In genomic region chr3:95498229-95498628, GRCm38 (mm10) we compare ENCODE assay signal across 21 mouse cellular contexts. TPM values are rescaled to one million over a fixed set of nuclear protein-coding genes. Genes with fewer than 3 reads are reported as not detected.
DNase-seq lines count a peak whose midpoint lies in the region; ATAC-seq and TF ChIP-seq lines count a peak whose summit lies in the region.
"Had no signal": no experiment of that assay in that cellular context is flagged by ENCODE, and none has a peak within 500 bp of the region (broad histone marks: within the 10 kb centered on the region; RNA-seq: fewer than 3 reads in every experiment).

No protein-coding gene starts in this region.

- DNase-seq in adrenal gland, postnatal 10 days: peak; percentile 10
- DNase-seq in adrenal gland, postnatal 14 days: no peak
- DNase-seq in testis, postnatal 10 days (ENCODE audit: low spot score): peak; percentile 32
- no peak for DNase-seq in testis, postnatal 14 days (ENCODE audit: low spot score)
- peak; percentile 28 for DNase-seq in heart, postnatal 0 days (ENCODE audit: low spot score)
- no peak for DNase-seq in lung, postnatal 4 days
- no peak for DNase-seq in right cerebral cortex, postnatal 36 days (ENCODE audit: low spot score in 2 of 2)
- DNase-seq in retina, embryonic 14.5 days (ENCODE audit: low spot score): no peak
- DNase-seq: cerebellum, postnatal 14 days; gastrocnemius, postnatal 14 days; kidney, adult 8-10 months; kidney, postnatal 4 days; lung, adult 2 months; retina, postnatal 1 day; thymus, adult 2 months had no signal

- H3K27me3 ChIP-seq in heart, postnatal 0 days (ENCODE audit: control insufficient read depth, insufficient read depth, low read length): no peaks in the 10 kb centered on the region
- H3K27me3 ChIP-seq: hindbrain, embryonic 12.5 days; midbrain, embryonic 12.5 days had no signal

- H3K9ac ChIP-seq in heart, postnatal 0 days (replicated peaks; ENCODE audit: low read depth, low read length): no peak overlapping the region
- H3K9ac ChIP-seq: hindbrain, embryonic 12.5 days; midbrain, embryonic 12.5 days had no signal

- peaks cover 46% of the 10 kb centered on the region for H3K36me3 ChIP-seq in heart, postnatal 0 days (replicated peaks; ENCODE audit: control insufficient read depth, insufficient read depth, low read length)

- TF ChIP-seq EP300 in heart, postnatal 0 days (IDR thresholded peaks at IDR 0.05; ENCODE audit: low read depth): no peak

- H3K4me1 ChIP-seq in heart, postnatal 0 days (ENCODE audit: control insufficient read depth, insufficient read depth): peaks cover 11% of the 10 kb centered on the region
- H3K4me1 ChIP-seq: forebrain, embryonic 10.5 days; midbrain, embryonic 12.5 days had no signal

- TF ChIP-seq CTCF in heart, postnatal 0 days (IDR thresholded peaks at IDR 0.05; ENCODE audit: low read depth): no peak

- H3K4me3 ChIP-seq in heart, postnatal 0 days (ENCODE audit: low read depth, low read length): no peak overlapping the region
- H3K4me3 ChIP-seq: forebrain, embryonic 10.5 days; hindbrain, embryonic 12.5 days; midbrain, embryonic 12.5 days had no signal

- no peaks in the 10 kb centered on the region for H3K9me3 ChIP-seq in heart, postnatal 0 days (replicated peaks; ENCODE audit: control insufficient read depth, low read length)
- H3K9me3 ChIP-seq: forebrain, embryonic 10.5 days; G1E; hindbrain, embryonic 12.5 days; midbrain, embryonic 12.5 days had no signal

- 35% methylated on average over 2 of the region's 2 CpGs for WGBS in heart, postnatal 0 days

- peak overlapping the region; percentile 65 for H3K27ac ChIP-seq in heart, postnatal 0 days (ENCODE audit: low read depth)
- H3K27ac ChIP-seq: forebrain, embryonic 10.5 days; hindbrain, embryonic 12.5 days; midbrain, embryonic 12.5 days had no signal

- no peak overlapping the region; the same call in 1 of the 2 replicates for H3K4me2 ChIP-seq in heart, postnatal 0 days (ENCODE audit: low read depth, low read length)
- H3K4me2 ChIP-seq: midbrain, embryonic 12.5 days had no signal

- peak; percentile 73 for ATAC-seq in heart, postnatal 0 days (ENCODE audit: insufficient read depth, low read depth)
- ATAC-seq: CD4-positive, CD25-positive, alpha-beta regulatory T cell, adult 4 months; inflammation-experienced regulatory T-cells, adult 6 months had no signal

RNA-seq across cellular contexts. Expression of gene Ctsk, which starts 0.8 kb away (rescaled TPM):
- 10 to 100 TPM; 15.1 to 58.9 TPM for total RNA-seq in adrenal gland, postnatal 10 days (2021)
- 8.4 and 11.0 TPM in 2 replicates for total RNA-seq in adrenal gland, postnatal 14 days (2021)
- 5.4 and 11.6 TPM in 2 replicates for total RNA-seq in heart, postnatal 0 days (2014; rRNA removed; ENCODE audit: low replicate concordance)
- polyA plus RNA-seq in heart, postnatal 0 days (2015; fragmentation: Nextera tagmentation; extraction: Ambion mirVana): 18.9 and 19.7 TPM in 2 replicates
- polyA plus RNA-seq: G1E had no signal

RNA-seq across cellular contexts. Expression of gene Ctss, which starts 28.4 kb away (rescaled TPM):
- 10 to 100 TPM; 18.8 to 23.5 TPM for total RNA-seq in adrenal gland, postnatal 10 days (2021)
- total RNA-seq in adrenal gland, postnatal 14 days (2021): 15.2 and 28.4 TPM in 2 replicates
- 6.4 and 9.9 TPM in 2 replicates for total RNA-seq in heart, postnatal 0 days (2014; rRNA removed; ENCODE audit: low replicate concordance)
- polyA plus RNA-seq in heart, postnatal 0 days (2015; fragmentation: Nextera tagmentation; extraction: Ambion mirVana): 17.0 and 17.5 TPM in 2 replicates
- polyA plus RNA-seq: G1E had no signal

Comparison
In these comparisons a context has a peak if more than half of its experiments do, and no peak if none do; other contexts are left out.
1. DNase-seq: peak in adrenal gland, postnatal 10 days (single experiment), testis, postnatal 10 days (single experiment) and heart, postnatal 0 days (single experiment); none in adrenal gland, postnatal 14 days (single experiment), testis, postnatal 14 days (single experiment), lung, postnatal 4 days (0 of 2), right cerebral cortex, postnatal 36 days (0 of 2) and retina, embryonic 14.5 days (single experiment).